Mouse (Mus musculus) G1E (cell line): ENCODE results near the gene Atp6v1f. TPM values are rescaled to one million over a fixed set of nuclear protein-coding genes. Genes with fewer than 3 reads are reported as not detected.
A peak's percentile ranks its signal among the peaks of the same experiment; 100 is the strongest.

Source experiments
- ATAC-seq: 2 replicates; pipeline ENCODE4 v1.8.0; 2016; ENCODE audit warnings: mild to moderate bottlenecking; ENCODE audit not compliant: insufficient number of reproducible peaks, poor library complexity, low FRiP score, severe bottlenecking; ENCODE audit errors: extremely low read depth
- DNase-seq: peaks from one replicate; pipeline ENCODE4 v3.0.0; 2012; ENCODE audit warnings: low spot score
- H3K27me3 ChIP-seq: 2 replicates; pipeline ENCODE4 v1.6.1; 2012; ENCODE audit warnings: mild to moderate bottlenecking, low read length, inconsistent platforms; ENCODE audit not compliant: insufficient read depth
- H3K36me3 ChIP-seq: replicated peaks from 2 replicates; pipeline ENCODE3; 2012; ENCODE audit warnings: mild to moderate bottlenecking, inconsistent platforms
- H3K4me1 ChIP-seq: 2 replicates; pipeline ENCODE4 v1.6.1; 2012; ENCODE audit warnings: low read depth, low read length, inconsistent platforms, mixed read lengths; ENCODE audit not compliant: insufficient read depth
- H3K4me3 ChIP-seq: 2 replicates; pipeline ENCODE4 v1.5.1; 2012; ENCODE audit warnings: low read depth, mild to moderate bottlenecking, inconsistent platforms, low read length, moderate library complexity, mixed read lengths
- H3K9me3 ChIP-seq: replicated peaks from 2 replicates; pipeline ENCODE4 v1.6.1; 2012; ENCODE audit warnings: inconsistent platforms
- CTCF ChIP-seq: IDR thresholded peaks from 2 replicates; pipeline ENCODE4 v1.5.1; 2012; ENCODE audit warnings: low read depth, low read length, inconsistent platforms, mixed read lengths
- GATA1 ChIP-seq: IDR thresholded peaks from 2 replicates; pipeline ENCODE4 v1.6.1; 2012; ENCODE audit warnings: borderline replicate concordance, low read length, inconsistent platforms, mixed read lengths
- GATA2 ChIP-seq: IDR thresholded peaks from 2 replicates; pipeline ENCODE4 v1.6.1; 2012; ENCODE audit warnings: low read depth, low read length, inconsistent platforms, borderline replicate concordance
- POLR2AphosphoS5 ChIP-seq: IDR thresholded peaks from 2 replicates; pipeline ENCODE4 v1.6.1; 2012; ENCODE audit warnings: low read depth, low read length, inconsistent platforms; ENCODE audit not compliant: insufficient replicate concordance
- TAL1 ChIP-seq: conservative IDR thresholded peaks from 2 replicates; pipeline ENCODE4 v1.6.1; 2012; ENCODE audit warnings: low read depth, low read length, inconsistent platforms, mixed read lengths
- polyA plus RNA-seq: library from polyadenylated mRNA; stranded (reverse); fragments of >175 nt; gene quantifications from 2 replicates; pipeline ENCODE4 v1.2.3, GENCODE M21; 2012
- total RNA-seq, 2 experiments: library from RNA; stranded (forward) in 1 of 2; stranded (reverse) in 1 of 2; fragments of 200-1000 nt in 1 of 2; fragments of >200 nt in 1 of 2; fragmentation: Nextera tagmentation in 1 of 2; gene quantifications; 2 replicates each; pipeline ENCODE4 v1.2.3; 2014 to 2017

Gene Atp6v1f
- total and polyA plus RNA-seq, 3 experiments, result 138 to 339 (median 201) TPM

DNA sequence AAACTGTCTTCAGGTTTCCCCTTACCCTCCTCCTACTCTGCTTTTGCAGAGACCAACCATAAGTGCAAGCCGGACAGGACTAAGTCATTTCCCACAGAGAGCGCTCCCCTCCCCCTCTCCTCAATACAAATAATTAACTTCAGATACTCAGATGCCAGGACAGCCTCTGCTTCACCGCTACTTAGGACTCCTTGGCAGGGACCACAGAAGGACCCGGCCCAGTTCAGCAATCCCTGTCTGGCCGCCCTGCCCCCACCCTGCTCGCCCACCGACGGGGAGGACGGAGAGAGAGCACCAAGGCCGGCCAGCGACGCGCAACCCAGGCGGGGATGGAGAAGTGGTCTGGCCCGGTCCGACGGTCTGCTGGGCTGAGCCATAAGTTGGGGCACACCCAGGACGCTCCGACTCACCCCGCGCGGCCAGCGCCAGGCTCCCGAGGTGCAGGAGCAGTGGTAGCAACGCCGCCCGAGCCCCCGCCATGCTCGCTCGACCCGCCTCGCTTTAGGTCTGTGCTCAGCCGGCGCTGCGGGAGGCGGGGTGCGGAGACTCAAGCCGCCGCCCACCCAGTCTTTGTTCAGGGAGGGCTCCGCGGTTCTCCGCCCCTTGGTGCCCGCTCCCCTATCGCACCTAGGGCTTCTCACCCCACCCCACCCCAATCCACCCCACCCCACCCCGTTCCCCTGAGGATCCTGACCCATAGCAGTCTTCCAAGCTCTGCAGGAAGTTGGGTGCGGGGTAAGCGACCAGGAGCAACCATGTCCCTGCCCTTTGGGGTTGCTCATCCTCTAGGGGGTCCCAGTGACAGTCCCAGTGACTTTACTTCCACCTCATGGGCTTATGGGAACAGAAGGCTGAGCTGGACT is 40.2 kb downstream of the Atp6v1f start, which contains the start of gene Kcp:
Kcp (minus strand) TSS at position 506 of the 863 bp plus-strand sequence.
- TF ChIP-seq POLR2AphosphoS5 (no peak), GATA1 (no peak)
- ATAC-seq, result no peak
- H3K4me1 ChIP-seq, result peaks cover 2% of the 10 kb centered on the region; the same call in 1 of the 2 replicates
- H3K4me3 ChIP-seq, result no peak within 1 kb of the TSS
- no peaks in the 10 kb centered on the region for H3K9me3 ChIP-seq
- H3K36me3 ChIP-seq, result no peaks in the 10 kb centered on the region
- peaks cover 58% of the 10 kb centered on the region for H3K27me3 ChIP-seq
- DNase-seq, result no peak

- TF ChIP-seq GATA1, result no peak
- TF ChIP-seq GATA2, result no peak
- TF ChIP-seq CTCF, result no peak
- no peaks in the 10 kb centered on the region for H3K9me3 ChIP-seq
- H3K4me3 ChIP-seq, result no peak overlapping the region
- H3K36me3 ChIP-seq, result no peaks in the 10 kb centered on the region
- peaks cover 61% of the 10 kb centered on the region for H3K27me3 ChIP-seq
- peaks cover 11% of the 10 kb centered on the region for H3K4me1 ChIP-seq
- DNase-seq (no peak), ATAC-seq (no peak)
These were observed 41.6 kb downstream of the Atp6v1f start for GRCm38 (mm10) chr6:29509086-29509485.

- no peak overlapping the region for H3K4me3 ChIP-seq
- TF ChIP-seq TAL1 (no peak), POLR2AphosphoS5 (no peak), GATA2 (no peak), GATA1 (no peak), CTCF (no peak)
- DNase-seq, result no peak
- H3K4me1 ChIP-seq, result peaks cover 11% of the 10 kb centered on the region
- ATAC-seq, result no peak
- H3K36me3 ChIP-seq, result no peaks in the 10 kb centered on the region
- H3K9me3 ChIP-seq, result no peaks in the 10 kb centered on the region
- peaks cover 53% of the 10 kb centered on the region for H3K27me3 ChIP-seq
These were observed 45.8 kb downstream of the Atp6v1f start for GRCm38 (mm10) chr6:29513284-29513683.

GRCm38 (mm10) chr6:29517139-29517538 is 49.6 kb downstream of the Atp6v1f start:
- Histone ChIP-seq H3K27me3 (peaks cover 45% of the 10 kb centered on the region), H3K36me3 (no peaks in the 10 kb centered on the region), H3K4me3 (no peak overlapping the region), H3K9me3 (peaks cover 4% of the 10 kb centered on the region; the same call in 1 of the 2 replicates), H3K4me1 (peaks cover 11% of the 10 kb centered on the region)
- peak; percentile 59 for DNase-seq
- ATAC-seq, result no peak
- TF ChIP-seq GATA2 (no peak), CTCF (peak; percentile 75)

Other genes with a start within 250 kb of the Atp6v1f start
- gene Hilpda, start 195.2 kb upstream of the Atp6v1f start, total RNA-seq (2014; fragmentation: Nextera tagmentation), result 7.8 and 16.3 TPM in 2 replicates
- gene Hilpda, start 195.2 kb upstream of the Atp6v1f start, total RNA-seq (2017), result 31.1 and 34.4 TPM in 2 replicates
- gene Hilpda, start 195.2 kb upstream of the Atp6v1f start, polyA plus RNA-seq, result 36.0 and 43.0 TPM in 2 replicates
- 1.7 and 4.4 TPM in 2 replicates for gene Fam71f2, start 188.1 kb upstream of the Atp6v1f start, total RNA-seq (2014; fragmentation: Nextera tagmentation)
- gene Fam71f2, start 188.1 kb upstream of the Atp6v1f start, total RNA-seq (2017), result 0.33 and 0.70 TPM in 2 replicates
- gene Fam71f2, start 188.1 kb upstream of the Atp6v1f start, polyA plus RNA-seq, result not detected in 2 replicates
- gene Fam71f1, start 148.6 kb upstream of the Atp6v1f start, total RNA-seq (2014; fragmentation: Nextera tagmentation), result not detected in 2 replicates
- 0.16 and 0.35 TPM in 2 replicates for gene Fam71f1, start 148.6 kb upstream of the Atp6v1f start, total RNA-seq (2017)
- gene Fam71f1, start 148.6 kb upstream of the Atp6v1f start, polyA plus RNA-seq, result not detected in 2 replicates
- gene Calu, start 119.6 kb upstream of the Atp6v1f start, total RNA-seq (2014; fragmentation: Nextera tagmentation), result 62.8 and 71.9 TPM in 2 replicates
- 107 and 113 TPM in 2 replicates for gene Calu, start 119.6 kb upstream of the Atp6v1f start, total RNA-seq (2017)
- gene Calu, start 119.6 kb upstream of the Atp6v1f start, polyA plus RNA-seq, result 15.6 and 25.4 TPM in 2 replicates
- not detected in 2 replicates for gene Opn1sw, start 79.2 kb upstream of the Atp6v1f start, total RNA-seq (2014; fragmentation: Nextera tagmentation)
- 0.27 TPM in 1 of 2 replicates, not detected in the other for gene Opn1sw, start 79.2 kb upstream of the Atp6v1f start, total RNA-seq (2017)
- not detected in 2 replicates for gene Opn1sw, start 79.2 kb upstream of the Atp6v1f start, polyA plus RNA-seq
- gene Ccdc136, start 71.4 kb upstream of the Atp6v1f start, total RNA-seq (2014; fragmentation: Nextera tagmentation), result not detected in 2 replicates
- gene Ccdc136, start 71.4 kb upstream of the Atp6v1f start, total RNA-seq (2017), result 0.11 and 0.23 TPM in 2 replicates
- gene Ccdc136, start 71.4 kb upstream of the Atp6v1f start, polyA plus RNA-seq, result 0.02 and 0.04 TPM in 2 replicates
- gene Flnc, start 34.5 kb upstream of the Atp6v1f start, total RNA-seq (2014; fragmentation: Nextera tagmentation), result 0.15 and 0.24 TPM in 2 replicates
- 0.11 and 0.17 TPM in 2 replicates for gene Flnc, start 34.5 kb upstream of the Atp6v1f start, total RNA-seq (2017)
- 0.36 and 0.51 TPM in 2 replicates for gene Flnc, start 34.5 kb upstream of the Atp6v1f start, polyA plus RNA-seq
- gene Atp6v1fnb, start 3.7 kb downstream of the Atp6v1f start, total RNA-seq (2014; fragmentation: Nextera tagmentation), result 1.6 TPM in 1 of 2 replicates, not detected in the other
- 0.46 and 1.3 TPM in 2 replicates for gene Atp6v1fnb, start 3.7 kb downstream of the Atp6v1f start, total RNA-seq (2017)
- gene Atp6v1fnb, start 3.7 kb downstream of the Atp6v1f start, polyA plus RNA-seq, result 0.13 TPM in 1 of 2 replicates, not detected in the other
- gene Kcp, start 40.2 kb downstream of the Atp6v1f start, total RNA-seq (2014; fragmentation: Nextera tagmentation), result 1.7 TPM in 1 of 2 replicates, not detected in the other
- gene Kcp, start 40.2 kb downstream of the Atp6v1f start, total RNA-seq (2017), result 0.06 and 0.22 TPM in 2 replicates
- 0.30 and 0.44 TPM in 2 replicates for gene Kcp, start 40.2 kb downstream of the Atp6v1f start, polyA plus RNA-seq
- gene Irf5, start 58.9 kb downstream of the Atp6v1f start, total RNA-seq (2014; fragmentation: Nextera tagmentation), result 3.3 and 3.8 TPM in 2 replicates
- gene Irf5, start 58.9 kb downstream of the Atp6v1f start, total RNA-seq (2017), result 5.6 and 6.4 TPM in 2 replicates
- 10.0 and 12.2 TPM in 2 replicates for gene Irf5, start 58.9 kb downstream of the Atp6v1f start, polyA plus RNA-seq
- gene Tnpo3, start 142.2 kb downstream of the Atp6v1f start, total RNA-seq (2014; fragmentation: Nextera tagmentation), result 156 and 177 TPM in 2 replicates
- 84.3 and 93.2 TPM in 2 replicates for gene Tnpo3, start 142.2 kb downstream of the Atp6v1f start, total RNA-seq (2017)
- gene Tnpo3, start 142.2 kb downstream of the Atp6v1f start, polyA plus RNA-seq, result 56.4 and 63.5 TPM in 2 replicates
- gene Tspan33, start 226.5 kb downstream of the Atp6v1f start, total RNA-seq (2014; fragmentation: Nextera tagmentation), result 56.6 and 80.8 TPM in 2 replicates
- gene Tspan33, start 226.5 kb downstream of the Atp6v1f start, total RNA-seq (2017), result 33.2 and 38.4 TPM in 2 replicates
- 33.9 and 35.9 TPM in 2 replicates for gene Tspan33, start 226.5 kb downstream of the Atp6v1f start, polyA plus RNA-seq